Mouse (Mus musculus) forebrain, postnatal 0 days (tissue): ENCODE results near the gene Fars2. TPM values are rescaled to one million over a fixed set of nuclear protein-coding genes. Genes with fewer than 3 reads are reported as not detected.
A peak's percentile ranks its signal among the peaks of the same experiment; 100 is the strongest.

Experiments used
- ATAC-seq: fragments of 200-750 bp; cut with Nextera tagmentation; 2 replicates; pipeline ENCODE4 v1.8.0; 2017; ENCODE audit warnings: mild to moderate bottlenecking, moderate library complexity
- DNase-seq: peaks from one replicate; pipeline ENCODE4 v3.0.0-alpha.2; 2015
- H3K27ac ChIP-seq: fragments of 300-500 bp; sonication (generic); 2 replicates; pipeline ENCODE4 v1.5.1; 2014; ENCODE audit warnings: low read depth, mild to moderate bottlenecking, antibody characterized with exemption, low read length, moderate library complexity, mixed read lengths
- H3K27me3 ChIP-seq: fragments of 300-500 bp; sonication (generic); 2 replicates; pipeline ENCODE4 v1.6.1; 2014; ENCODE audit warnings: mild to moderate bottlenecking, low read length, mixed read lengths; ENCODE audit not compliant: insufficient read depth
- H3K36me3 ChIP-seq: fragments of 300-500 bp; sonication (generic); 2 replicates; pipeline ENCODE4 v1.6.1; 2014; ENCODE audit warnings: mild to moderate bottlenecking, moderate library complexity; ENCODE audit not compliant: insufficient read depth
- H3K4me1 ChIP-seq: fragments of 300-500 bp; sonication (generic); 2 replicates; pipeline ENCODE4 v1.6.1; 2014; ENCODE audit warnings: antibody characterized with exemption; ENCODE audit not compliant: insufficient read depth
- H3K4me2 ChIP-seq: fragments of 300-500 bp; sonication (generic); 2 replicates; pipeline ENCODE4 v1.6.1; 2014; ENCODE audit warnings: low read depth, mild to moderate bottlenecking, moderate library complexity
- H3K4me3 ChIP-seq: fragments of 300-500 bp; sonication (generic); 2 replicates; pipeline ENCODE4 v1.5.1; 2014; ENCODE audit warnings: low read depth, low read length, mixed read lengths
- H3K9ac ChIP-seq: fragments of 300-500 bp; sonication (generic); 2 replicates; pipeline ENCODE4 v1.6.1; 2014; ENCODE audit warnings: mild to moderate bottlenecking
- H3K9me3 ChIP-seq: fragments of 300-500 bp; sonication (generic); 2 replicates; pipeline ENCODE4 v1.6.1; 2016; ENCODE audit warnings: low read length
- CTCF ChIP-seq: sonication (generic); IDR thresholded peaks from 2 replicates; pipeline ENCODE4 v1.5.1; 2016; ENCODE audit warnings: antibody characterized with exemption, control low read depth, low read depth
- WGBS: fragments of 180-500 bp; shearing (Covaris S2); extraction: QIAGEN DNeasy Blood & Tissue Kit; methylation state at CpG from one replicate; pipeline ENCODE4 v1.1.7; 2014; 5-methylcytosine and 5-hydroxymethylcytosine counted together
- polyA plus RNA-seq: library from polyadenylated mRNA; unstranded; fragments of >200 nt; fragmentation: Nextera tagmentation; extraction: Ambion mirVana; gene quantifications from 2 replicates; pipeline ENCODE4 v1.2.1, GENCODE M21; 2015
- total RNA-seq: library from RNA; depleted of rRNA; stranded (reverse); fragments of >200 nt; gene quantifications from 2 replicates; pipeline ENCODE4 v1.2.3, GENCODE M21; 2014

The Fars2 gene
- total and polyA plus RNA-seq, 2 experiments from 2014 or later = 29.9 to 35.5 TPM

DNA sequence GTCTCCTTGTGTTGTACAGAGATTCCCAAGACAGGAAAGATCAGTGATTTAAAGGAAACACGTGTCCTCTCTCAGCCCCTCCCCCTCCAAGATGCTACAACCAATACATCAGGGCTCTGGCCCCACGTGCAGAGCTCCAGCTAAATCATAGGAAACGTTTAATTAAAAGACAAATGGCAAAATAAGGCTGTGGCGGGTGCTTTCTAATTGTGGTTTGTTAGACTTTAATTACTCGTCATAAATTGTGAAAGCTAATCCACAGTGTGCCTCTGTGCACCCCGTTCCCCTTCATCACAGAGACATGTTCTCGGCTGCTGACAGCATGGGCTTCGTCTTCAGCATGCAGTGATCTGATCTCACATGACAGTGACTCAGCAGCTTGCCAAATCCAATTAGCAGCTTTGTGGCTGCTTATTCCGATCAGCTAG, 400.9 kb downstream of the Fars2 start:
- WGBS = 8% methylated on average over 9 of the region's 9 CpGs
- H3K4me1 ChIP-seq = peaks cover 4% of the 10 kb centered on the region; the same call in 1 of the 2 replicates
- no peak overlapping the region for H3K4me3 ChIP-seq
- H3K36me3 ChIP-seq = no peaks in the 10 kb centered on the region
- H3K27me3 ChIP-seq = no peaks in the 10 kb centered on the region
- ATAC-seq (peak; percentile 94), DNase-seq (peak; percentile 77)
- no peak overlapping the region for H3K27ac ChIP-seq
- no peaks in the 10 kb centered on the region for H3K9me3 ChIP-seq
- no peak for TF ChIP-seq CTCF
- H3K9ac ChIP-seq = no peak overlapping the region
- 0 out of 2 replicates have a peak overlapping the region, but pooled peaks have one; percentile 0 for H3K4me2 ChIP-seq

DNA sequence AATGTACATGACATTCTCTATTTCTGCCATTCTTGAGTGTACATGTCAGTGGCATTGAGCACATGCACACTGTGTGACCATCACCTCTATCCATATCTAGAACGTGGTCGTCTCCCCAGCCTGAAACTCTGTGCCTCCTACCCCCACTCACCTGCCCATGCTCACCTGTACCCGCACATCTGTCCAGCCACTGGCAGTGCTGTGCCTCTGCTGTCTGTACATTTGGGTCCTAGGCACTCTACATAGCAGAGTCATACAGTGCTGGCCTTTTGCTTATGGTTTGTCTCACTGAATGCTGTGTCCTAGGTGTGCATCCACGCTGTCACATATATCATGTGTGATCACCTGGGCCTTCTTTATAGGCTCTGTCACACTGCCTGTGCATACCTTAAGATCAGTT, 410.5 kb downstream of the Fars2 start:
- TF ChIP-seq CTCF = no peak
- Histone ChIP-seq H3K4me1 (no peaks in the 10 kb centered on the region), H3K4me3 (no peak overlapping the region), H3K4me2 (no peak overlapping the region), H3K27me3 (no peaks in the 10 kb centered on the region), H3K36me3 (no peaks in the 10 kb centered on the region), H3K9ac (no peak overlapping the region), H3K9me3 (no peaks in the 10 kb centered on the region), H3K27ac (no peak overlapping the region)
- WGBS = 97% methylated on average over 4 of the region's 4 CpGs
- DNase-seq (no peak), ATAC-seq (no peak)

DNA sequence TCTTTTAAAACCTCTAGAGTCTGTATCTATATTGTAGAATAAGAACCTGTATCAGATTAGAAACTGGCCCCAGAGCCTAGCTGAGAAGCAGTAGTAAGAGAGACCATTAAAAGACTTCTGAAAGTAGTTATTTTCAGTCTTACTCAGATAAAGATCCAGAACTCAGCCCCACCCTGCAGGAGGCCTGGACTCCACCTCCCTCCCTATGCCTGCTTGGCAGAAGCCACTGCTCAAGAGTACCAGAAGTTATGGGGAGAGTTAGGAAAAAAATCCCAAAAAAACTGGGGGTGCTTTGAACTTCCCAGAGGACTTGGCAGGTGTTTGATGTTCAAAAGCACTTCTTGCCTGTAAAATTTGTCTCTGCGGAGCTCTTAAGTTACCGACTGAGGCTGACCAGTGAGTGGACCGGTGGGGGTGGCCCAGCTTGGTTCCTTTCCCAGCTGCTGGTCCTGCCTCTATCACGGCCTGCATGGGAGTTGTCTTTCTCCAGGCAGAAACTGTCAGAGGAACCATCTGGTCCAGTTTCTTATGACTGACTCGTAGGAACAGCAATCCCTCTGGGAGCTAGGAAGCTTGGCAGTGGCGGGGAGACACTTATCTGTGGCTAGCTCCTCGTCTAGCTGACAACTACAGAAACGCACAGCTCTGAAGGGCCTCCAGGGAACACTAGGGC, 411.1 kb downstream of the Fars2 start:
- no peaks in the 10 kb centered on the region for H3K9me3 ChIP-seq
- H3K4me2 ChIP-seq = no peak overlapping the region
- TF ChIP-seq CTCF = no peak
- H3K4me3 ChIP-seq = no peak overlapping the region
- DNase-seq (no peak), ATAC-seq (peak; percentile 35; the same call in 1 of the 2 replicates)
- 61% methylated on average over 8 of the region's 8 CpGs for WGBS
- H3K27me3 ChIP-seq = no peaks in the 10 kb centered on the region
- no peaks in the 10 kb centered on the region for H3K36me3 ChIP-seq
- no peak overlapping the region for H3K27ac ChIP-seq
- H3K9ac ChIP-seq = no peak overlapping the region
- no peaks in the 10 kb centered on the region for H3K4me1 ChIP-seq

DNA sequence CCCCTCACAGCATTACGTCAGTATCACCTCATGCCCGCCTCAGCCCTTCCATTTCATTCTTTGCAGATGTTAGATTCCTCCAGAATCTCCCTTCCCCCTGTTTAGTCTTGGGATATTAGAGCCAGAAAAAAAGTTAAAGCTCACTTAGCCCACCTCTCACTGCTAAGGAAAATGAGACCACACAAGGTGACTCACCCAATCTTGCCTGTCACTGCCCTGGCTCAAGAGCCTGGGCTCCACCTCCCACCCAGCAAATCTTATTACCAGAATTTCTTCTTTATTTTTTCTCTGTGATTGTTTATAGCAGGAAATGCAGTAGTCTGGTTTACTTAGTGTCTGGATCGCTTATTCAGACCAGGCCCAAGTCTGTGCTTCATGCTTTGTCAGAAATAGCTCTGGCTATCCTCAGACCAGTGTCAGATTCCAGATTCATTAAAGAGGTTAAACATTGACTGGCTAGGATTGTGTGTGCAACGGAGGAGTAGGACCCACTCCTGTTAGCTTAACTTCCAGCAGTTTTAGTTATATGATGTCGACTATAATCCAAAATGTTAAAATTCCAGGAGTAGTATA, 412.3 kb downstream of the Fars2 start:
- H3K4me2 ChIP-seq = no peak overlapping the region
- 86% methylated on average over 5 of the region's 5 CpGs for WGBS

DNA sequence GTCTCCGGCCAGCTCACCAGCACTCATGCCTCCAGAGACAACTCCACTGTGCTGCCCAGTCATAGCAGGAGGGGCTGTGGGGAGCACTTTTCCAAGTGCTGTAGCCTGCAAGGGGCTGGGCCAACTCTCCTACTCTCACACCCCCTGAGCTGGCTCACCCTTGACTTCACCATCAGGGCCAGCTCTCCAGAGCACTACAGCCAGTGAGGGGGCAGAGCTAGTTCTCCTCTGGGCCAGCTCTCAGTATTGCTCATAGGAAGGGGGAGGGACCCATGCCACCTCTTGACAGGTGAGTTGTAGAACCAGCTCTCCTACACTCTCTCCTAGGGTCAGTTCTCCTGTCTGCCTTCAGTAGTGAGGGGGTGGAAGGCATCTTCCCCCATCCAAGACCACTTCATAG, 413.6 kb downstream of the Fars2 start:
- Histone ChIP-seq H3K36me3 (no peaks in the 10 kb centered on the region), H3K27ac (no peak overlapping the region), H3K4me2 (no peak overlapping the region), H3K4me3 (no peak overlapping the region), H3K27me3 (no peaks in the 10 kb centered on the region), H3K9me3 (no peaks in the 10 kb centered on the region), H3K9ac (no peak overlapping the region), H3K4me1 (no peaks in the 10 kb centered on the region)
- no peak for TF ChIP-seq CTCF
- 89% methylated on average over 1 of the region's 1 CpGs for WGBS
- no peak for ATAC-seq
- no peak for DNase-seq

More for the DNA sequence above, 412.3 kb downstream of the Fars2 start:
- Histone ChIP-seq H3K27me3 (no peaks in the 10 kb centered on the region), H3K9ac (no peak overlapping the region), H3K36me3 (no peaks in the 10 kb centered on the region), H3K9me3 (no peaks in the 10 kb centered on the region), H3K4me1 (no peaks in the 10 kb centered on the region), H3K27ac (no peak overlapping the region), H3K4me3 (no peak overlapping the region)
- no peak for TF ChIP-seq CTCF
- ATAC-seq = no peak
- no peak for DNase-seq

DNA sequence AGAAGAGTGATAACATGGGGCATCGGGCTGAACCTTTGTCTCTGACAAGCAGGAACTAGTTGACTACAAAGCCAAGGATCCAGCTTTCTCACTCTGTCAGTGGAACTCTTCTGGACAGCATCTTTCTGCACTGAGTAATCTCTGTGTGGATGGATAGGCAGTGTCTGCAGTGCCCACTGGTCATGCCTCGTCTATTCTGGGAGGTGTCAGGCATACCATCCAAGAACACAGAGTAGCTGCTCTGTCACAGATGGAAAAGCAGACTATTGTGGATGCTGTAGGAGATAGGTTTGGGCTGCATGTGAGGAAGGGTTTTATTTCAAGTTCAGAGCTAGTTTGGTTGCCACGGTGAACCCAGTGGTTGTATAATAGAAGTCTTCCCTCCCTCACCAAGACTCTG, 414.7 kb downstream of the Fars2 start:
- Histone ChIP-seq H3K4me2 (no peak overlapping the region), H3K36me3 (no peaks in the 10 kb centered on the region), H3K27me3 (no peaks in the 10 kb centered on the region), H3K4me3 (no peak overlapping the region), H3K27ac (no peak overlapping the region), H3K9ac (no peak overlapping the region), H3K9me3 (no peaks in the 10 kb centered on the region), H3K4me1 (no peaks in the 10 kb centered on the region)
- peak; percentile 40 for ATAC-seq
- 66% methylated on average over 3 of the region's 3 CpGs for WGBS
- no peak for DNase-seq
- TF ChIP-seq CTCF = no peak

DNA sequence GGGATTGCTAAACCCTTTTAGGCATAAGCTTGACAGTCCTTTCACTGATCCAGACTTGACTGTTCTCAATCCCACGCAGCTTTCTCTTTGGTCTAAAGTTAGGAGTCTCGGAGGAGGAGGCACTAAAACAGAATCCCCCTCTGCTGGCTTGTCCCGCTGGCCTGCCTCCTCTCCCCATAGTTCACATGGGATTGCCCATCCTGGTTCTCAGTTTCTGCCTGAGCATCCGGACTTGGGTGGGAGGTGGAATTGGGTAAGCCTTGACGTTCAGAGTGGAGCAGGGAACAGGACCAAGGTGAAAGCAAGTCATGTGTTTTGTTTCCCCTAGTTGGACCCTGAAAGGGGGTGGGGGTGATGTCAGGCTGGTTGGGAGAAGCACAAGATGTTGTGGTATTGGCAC, 415.9 kb downstream of the Fars2 start:
- Histone ChIP-seq H3K9me3 (no peaks in the 10 kb centered on the region), H3K4me1 (no peaks in the 10 kb centered on the region), H3K27me3 (no peaks in the 10 kb centered on the region), H3K4me2 (no peak overlapping the region), H3K36me3 (no peaks in the 10 kb centered on the region), H3K4me3 (no peak overlapping the region), H3K9ac (no peak overlapping the region), H3K27ac (no peak overlapping the region)
- 93% methylated on average over 5 of the region's 5 CpGs for WGBS
- TF ChIP-seq CTCF = no peak
- DNase-seq (no peak), ATAC-seq (no peak)
